Mouse (Mus musculus) neural tube, embryonic 12.5 days (tissue): ENCODE results near the gene Mob4. TPM values are rescaled to one million over a fixed set of nuclear protein-coding genes. Genes with fewer than 3 reads are reported as not detected.

ENCODE experiments used
- ATAC-seq: fragments of 200-750 bp; cut with Nextera tagmentation; 2 replicates; pipeline ENCODE4 v1.8.0; 2017; ENCODE audit warnings: low read depth, mild to moderate bottlenecking, moderate TSS enrichment, moderate library complexity; ENCODE audit not compliant: low FRiP score
- H3K27ac ChIP-seq: fragments of 300-500 bp; sonication (generic); 2 replicates; pipeline ENCODE4 v1.5.1; 2016
- H3K27me3 ChIP-seq: fragments of 300-500 bp; sonication (generic); replicated peaks from 2 replicates; pipeline ENCODE4 v1.6.1; 2016; ENCODE audit warnings: mild to moderate bottlenecking
- H3K36me3 ChIP-seq: fragments of 300-500 bp; sonication (generic); 2 replicates; pipeline ENCODE4 v1.6.1; 2016; ENCODE audit warnings: mild to moderate bottlenecking
- H3K4me1 ChIP-seq: fragments of 300-500 bp; sonication (generic); 2 replicates; pipeline ENCODE4 v1.6.1; 2016
- H3K4me2 ChIP-seq: fragments of 300-500 bp; sonication (generic); replicated peaks from 2 replicates; pipeline ENCODE4 v1.6.1; 2016; ENCODE audit warnings: mild to moderate bottlenecking
- H3K4me3 ChIP-seq: fragments of 300-500 bp; sonication (generic); 2 replicates; pipeline ENCODE4 v1.5.1; 2016
- H3K9ac ChIP-seq: fragments of 300-500 bp; sonication (generic); 2 replicates; pipeline ENCODE4 v1.6.1; 2016; ENCODE audit warnings: mild to moderate bottlenecking
- H3K9me3 ChIP-seq: fragments of 300-500 bp; sonication (generic); 2 replicates; pipeline ENCODE4 v1.6.1; 2016; ENCODE audit warnings: mild to moderate bottlenecking
- WGBS: fragments of 180-500 bp; shearing (Covaris S2); methylation state at CpG from one replicate; pipeline ENCODE4 v1.1.7; 2016; 5-methylcytosine and 5-hydroxymethylcytosine counted together
- polyA plus RNA-seq: library from polyadenylated mRNA; unstranded; fragments of >200 nt; fragmentation: Nextera tagmentation; extraction: Ambion mirVana; gene quantifications from 2 replicates; pipeline ENCODE4 v1.2.1, GENCODE M21; 2016

Gene Mob4
- polyA plus RNA-seq, 1 experiment from 2014 or later: 165 TPM

- no peak for ATAC-seq
- peak overlapping the region; percentile 31; the same call in 1 of the 2 replicates for H3K4me2 ChIP-seq
- no peak overlapping the region for H3K9ac ChIP-seq
- no peaks in the 10 kb centered on the region for H3K9me3 ChIP-seq
- WGBS: 69% methylated on average over 4 of the region's 4 CpGs
- peaks cover 14% of the 10 kb centered on the region for H3K4me1 ChIP-seq
- no peaks in the 10 kb centered on the region for H3K27me3 ChIP-seq
- H3K36me3 ChIP-seq: no peaks in the 10 kb centered on the region
- H3K4me3 ChIP-seq: no peak overlapping the region
- no peak overlapping the region for H3K27ac ChIP-seq
Observed at GRCm38 (mm10) chr1:55195021-55195420, 64.0 kb downstream of the Mob4 start.

- Histone ChIP-seq H3K4me3 (no peak overlapping the region), H3K36me3 (no peaks in the 10 kb centered on the region), H3K27me3 (no peaks in the 10 kb centered on the region), H3K9ac (no peak overlapping the region), H3K9me3 (no peaks in the 10 kb centered on the region), H3K27ac (no peak overlapping the region), H3K4me2 (no peak overlapping the region), H3K4me1 (peaks cover 14% of the 10 kb centered on the region)
- ATAC-seq: no peak
- 48% methylated on average over 6 of the region's 6 CpGs for WGBS
Observed at GRCm38 (mm10) chr1:55196327-55197003, 65.4 kb downstream of the Mob4 start.

GRCm38 (mm10) chr1:55198719-55199118 lies 67.7 kb downstream of the Mob4 start:
- Histone ChIP-seq H3K27me3 (no peaks in the 10 kb centered on the region), H3K36me3 (peaks cover 2% of the 10 kb centered on the region; the same call in 1 of the 2 replicates), H3K4me1 (peaks cover 11% of the 10 kb centered on the region), H3K9me3 (no peaks in the 10 kb centered on the region), H3K4me3 (no peak overlapping the region), H3K9ac (no peak overlapping the region), H3K4me2 (no peak overlapping the region), H3K27ac (no peak overlapping the region)
- no peak for ATAC-seq
- 23% methylated on average over 3 of the region's 3 CpGs for WGBS

- no peaks in the 10 kb centered on the region; the same call in 1 of the 2 replicates for H3K4me1 ChIP-seq
- WGBS: 76% methylated on average over 18 of the region's 18 CpGs
- H3K27me3 ChIP-seq: no peaks in the 10 kb centered on the region
- no peaks in the 10 kb centered on the region for H3K9me3 ChIP-seq
- no peak overlapping the region for H3K9ac ChIP-seq
- ATAC-seq: no peak
- H3K36me3 ChIP-seq: peaks cover 4% of the 10 kb centered on the region; the same call in 1 of the 2 replicates
- no peak overlapping the region for H3K4me3 ChIP-seq
- no peak overlapping the region for H3K27ac ChIP-seq
- H3K4me2 ChIP-seq: no peak overlapping the region
Observed at GRCm38 (mm10) chr1:55201850-55202752, 71.1 kb downstream of the Mob4 start.

Other genes with a start within 250 kb of the Mob4 start
- gene Ankrd44, start 204.8 kb upstream of the Mob4 start, polyA plus RNA-seq: 13.5 and 14.7 TPM in 2 replicates
- gene Sf3b1, start 103.8 kb upstream of the Mob4 start, polyA plus RNA-seq: 321 and 327 TPM in 2 replicates
- gene Coq10b, start 78.5 kb upstream of the Mob4 start, polyA plus RNA-seq: 30.4 and 31.5 TPM in 2 replicates
- 329 and 346 TPM in 2 replicates for gene Hspe1, start 43.1 kb upstream of the Mob4 start, polyA plus RNA-seq
- gene Hspd1, start 43.0 kb upstream of the Mob4 start, polyA plus RNA-seq: 338 TPM in 2 replicates
- gene Rftn2, start 95.6 kb downstream of the Mob4 start, polyA plus RNA-seq: 11.7 and 12.5 TPM in 2 replicates
- gene Mars2, start 105.9 kb downstream of the Mob4 start, polyA plus RNA-seq: 3.1 and 3.3 TPM in 2 replicates
- 0.36 and 0.61 TPM in 2 replicates for gene Boll, start 232.2 kb downstream of the Mob4 start, polyA plus RNA-seq